Mouse (Mus musculus): Measurements from ENCODE around the gene Slc25a17.

- TF ChIP-seq CTCF (IDR thresholded peaks at IDR 0.05; ENCODE audit: low read depth) = no peak
- no peak for TF ChIP-seq EP300 (IDR thresholded peaks at IDR 0.05; ENCODE audit: low read depth)
Observed at GRCm38 (mm10) chr15:81356946-81357345, 3.7 kb downstream of the Slc25a17 start.
